Mouse (Mus musculus) myocyte (in vitro differentiated cells): Measurements from ENCODE around the gene Nrgn.

Experiments used
- POLR2A ChIP-seq: IDR thresholded peaks from one replicate; pipeline ENCODE4 v1.6.1; 2011; ENCODE audit warnings: low read depth, mild to moderate bottlenecking, control low read depth, moderate library complexity; ENCODE audit not compliant: insufficient read length
- REST ChIP-seq: IDR thresholded peaks from one replicate; pipeline ENCODE4 v1.6.1; 2011; ENCODE audit warnings: mild to moderate bottlenecking, control low read depth, moderate library complexity; ENCODE audit not compliant: insufficient read depth, insufficient read length
- TCF12 ChIP-seq: IDR thresholded peaks from one replicate; pipeline ENCODE4 v1.6.1; 2011; ENCODE audit warnings: mild to moderate bottlenecking, control low read depth; ENCODE audit not compliant: poor library complexity, insufficient read depth, severe bottlenecking

DNA sequence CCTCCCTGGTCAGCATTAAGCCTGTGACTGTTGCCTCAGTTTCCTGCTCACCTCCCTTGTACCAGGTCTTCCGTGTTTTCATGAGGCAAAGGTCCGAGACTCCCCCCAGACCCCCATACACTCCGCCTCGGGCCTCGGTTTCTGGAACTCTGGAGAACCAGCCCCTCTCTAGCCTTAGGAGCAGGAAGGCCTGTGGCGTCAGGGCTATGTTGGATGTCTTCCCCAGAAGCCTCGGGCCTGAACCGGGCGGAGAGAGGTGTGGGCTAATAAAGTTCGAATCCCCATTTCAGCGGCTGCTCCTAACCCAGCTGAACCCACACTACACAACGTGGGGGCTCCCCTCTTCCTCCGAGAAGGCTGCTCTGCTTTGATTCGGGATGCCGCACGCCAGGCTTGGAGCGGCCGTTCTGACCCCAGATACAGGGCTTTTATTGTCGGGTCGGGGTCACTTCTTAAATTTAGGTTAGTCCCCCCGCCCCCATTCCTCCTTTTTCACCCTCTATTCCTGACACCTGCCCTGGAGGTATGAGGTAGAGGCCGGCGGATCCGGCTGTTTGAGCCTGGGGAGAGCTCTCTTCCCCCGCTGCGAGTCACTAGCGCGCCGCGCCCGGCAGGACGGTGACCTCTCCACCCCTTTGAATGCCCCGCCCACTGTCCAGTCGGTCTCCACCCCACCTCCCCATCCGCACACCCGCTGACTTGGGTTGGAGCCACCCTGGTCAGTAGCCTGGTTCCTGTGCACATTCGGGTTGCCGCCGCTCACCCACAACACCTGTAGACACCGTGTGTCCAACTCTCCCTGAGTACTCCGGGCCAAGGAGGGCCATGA lies 25.1 kb downstream of the Nrgn start, which contains the start of gene Esam:
- TF ChIP-seq POLR2A (peak; percentile 15), TCF12 (no peak), REST (no peak)
